Comparison of ENCODE assay signal across 7 mouse cellular contexts in genomic region chr7:27334405-27334911, GRCm38 (mm10). TPM values are rescaled to one million over a fixed set of nuclear protein-coding genes. Genes with fewer than 3 reads are reported as not detected.
DNase-seq lines count a peak whose midpoint lies in the region; ATAC-seq and TF ChIP-seq lines count a peak whose summit lies in the region.

No protein-coding gene starts in this region.

- TF ChIP-seq POLR2A in MEL (IDR thresholded peaks at IDR 0.05; ENCODE audit: control insufficient read depth in 1 of 2, insufficient read depth in 1 of 2, low read depth in 1 of 2, low read length in 2 of 2, poor library complexity in 1 of 2) = no peak

- TF ChIP-seq EP300 in MEL (IDR thresholded peaks at IDR 0.05; ENCODE audit: low read depth in 1 of 2, low read length in 2 of 2) = peak in 1 of 2 experiments; percentile 24; a peak in 1 of 4 replicates

- no peak for ATAC-seq in midbrain, embryonic 15.5 days (replicated peaks)

- no peak for TF ChIP-seq RAD21 in MEL (IDR thresholded peaks at IDR 0.05; ENCODE audit: low read depth, low read length)

- DNase-seq in MEL (ENCODE audit: low read depth, low spot score) = peak; percentile 55
- peak; percentile 88 to 91 for DNase-seq in heart, adult 9 months (ENCODE audit: low spot score in 2 of 2)
- DNase-seq in kidney, postnatal 10 days = peak; percentile 72
- DNase-seq in spleen, postnatal 36 days (ENCODE audit: low spot score in 2 of 2) = no peak
- DNase-seq in retina, embryonic 14.5 days (ENCODE audit: low spot score) = no peak

- WGBS in midbrain, embryonic 15.5 days = 2% methylated on average over 30 of the region's 32 CpGs

- H3K27me3 ChIP-seq in E14TG2a.4 (ENCODE audit: insufficient read depth, low read length) = peaks cover 7% of the 10 kb centered on the region
- no peaks in the 10 kb centered on the region; a peak in 1 of 4 replicates for H3K27me3 ChIP-seq in MEL (ENCODE audit: control insufficient read depth in 1 of 2, insufficient read depth in 2 of 2, low read length in 2 of 2)
- H3K27me3 ChIP-seq in midbrain, embryonic 15.5 days (replicated peaks) = peaks cover 87% of the 10 kb centered on the region

- peaks cover 7% of the 10 kb centered on the region; the same call in 1 of the 2 replicates for H3K79me2 ChIP-seq in MEL (ENCODE audit: control insufficient read depth, insufficient read depth, low read length, poor library complexity)

- H3K4me1 ChIP-seq in E14TG2a.4 (replicated peaks; ENCODE audit: low read depth, low read length) (peaks cover 72% of the 10 kb centered on the region), MEL (ENCODE audit: control insufficient read depth in 1 of 2, insufficient read depth in 2 of 2, low read length in 2 of 2) (peaks cover 0 to 13% of the 10 kb centered on the region in 2 experiments; a peak in 2 of 4 replicates)
- peaks cover 78% of the 10 kb centered on the region for H3K4me1 ChIP-seq in midbrain, embryonic 15.5 days

- TF ChIP-seq CTCF in E14TG2a.4 (conservative IDR thresholded peaks at IDR 0.05; ENCODE audit: low read length) (no peak), MEL (IDR thresholded peaks at IDR 0.05 in 2 of 3, conservative IDR thresholded peaks at IDR 0.05 in 1 of 3; ENCODE audit: control insufficient read depth in 1 of 3, insufficient read depth in 1 of 3, low read depth in 2 of 3, low read length in 3 of 3, poor library complexity in 1 of 3, severe bottlenecking in 1 of 3) (peak in 2 of 3 experiments; percentile 8 to 30; a peak in 2 of 6 replicates)

- peak overlapping the region; percentile 43 for H3K9ac ChIP-seq in MEL (ENCODE audit: control insufficient read depth, low read depth, low read length, poor library complexity, severe bottlenecking)
- H3K9ac ChIP-seq in midbrain, embryonic 15.5 days = no peak overlapping the region

- peak overlapping the region; percentile 94 for H3K4me2 ChIP-seq in midbrain, embryonic 15.5 days

- H3K36me3 ChIP-seq in E14TG2a.4 (ENCODE audit: insufficient read depth, low read length) = no peaks in the 10 kb centered on the region
- H3K36me3 ChIP-seq in MEL (ENCODE audit: control insufficient read depth in 1 of 2, insufficient read depth in 2 of 2, low read length in 2 of 2) = peaks cover 0 to 2% of the 10 kb centered on the region in 2 experiments; a peak in 2 of 4 replicates
- no peaks in the 10 kb centered on the region for H3K36me3 ChIP-seq in midbrain, embryonic 15.5 days (replicated peaks)

- no peak overlapping the region for H3K27ac ChIP-seq in MEL (ENCODE audit: control insufficient read depth, low read depth, low read length)
- H3K27ac ChIP-seq in midbrain, embryonic 15.5 days = no peak overlapping the region

- H3K4me3 ChIP-seq in E14TG2a.4 (replicated peaks; ENCODE audit: low read length) (peak overlapping the region; percentile 85), MEL (ENCODE audit: control insufficient read depth in 1 of 2, insufficient read depth in 1 of 2, low read depth in 2 of 2, low read length in 2 of 2) (peak overlapping the region; percentile 29 to 51; a peak in 3 of 4 replicates)
- no peak overlapping the region for H3K4me3 ChIP-seq in midbrain, embryonic 15.5 days

- H3K9me3 ChIP-seq in E14TG2a.4 (ENCODE audit: low read length) (no peaks in the 10 kb centered on the region), MEL (replicated peaks; ENCODE audit: insufficient read depth, low read length) (no peaks in the 10 kb centered on the region)
- H3K9me3 ChIP-seq in midbrain, embryonic 15.5 days = no peaks in the 10 kb centered on the region

TF ChIP-seq in MEL, 35 proteins besides CTCF, POLR2A, EP300 and RAD21:
- TF ChIP-seq ETS1 (IDR thresholded peaks at IDR 0.05; ENCODE audit: low read depth, low read length) = peak; percentile 30; the same call in 1 of the 2 replicates
- no peak for TF ChIP-seq ZNF384 (IDR thresholded peaks at IDR 0.05; ENCODE audit: low read depth, low read length)
- TF ChIP-seq GATA1 (IDR thresholded peaks at IDR 0.05; ENCODE audit: low read depth, low read length) = peak; percentile 20; the same call in 1 of the 2 replicates
- TF ChIP-seq MAZ (IDR thresholded peaks at IDR 0.05; ENCODE audit: low read depth, low read length) = peak; percentile 64; the same call in 1 of the 2 replicates
- no peak for TF ChIP-seq E2F4 (IDR thresholded peaks at IDR 0.05; ENCODE audit: borderline replicate concordance, low read depth, low read length)
- 0 out of 2 replicates have a peak, but pooled peaks have one; percentile 21 for TF ChIP-seq HCFC1 (IDR thresholded peaks at IDR 0.05; ENCODE audit: low read depth, low read length)
- TF ChIP-seq MAFK (IDR thresholded peaks at IDR 0.05; ENCODE audit: borderline replicate concordance, low read depth, low read length) = no peak
- no peak for TF ChIP-seq POLR2AphosphoS2 (IDR thresholded peaks at IDR 0.05; ENCODE audit: low read length)
- TF ChIP-seq MEF2A (IDR thresholded peaks at IDR 0.05; ENCODE audit: extremely low read depth, insufficient replicate concordance, low read depth, low read length, poor library complexity, severe bottlenecking) = no peak
- TF ChIP-seq SMC3 (IDR thresholded peaks at IDR 0.05; ENCODE audit: low read depth, low read length) = no peak
- TF ChIP-seq BHLHE40 (IDR thresholded peaks at IDR 0.05; ENCODE audit: borderline replicate concordance, low read depth, low read length) = no peak
- TF ChIP-seq CHD2 (IDR thresholded peaks at IDR 0.05; ENCODE audit: low read length) = no peak
- no peak for TF ChIP-seq NELFE (IDR thresholded peaks at IDR 0.05; ENCODE audit: low read depth, low read length)
- no peak for TF ChIP-seq CHD1 (IDR thresholded peaks at IDR 0.05; ENCODE audit: low read depth, low read length)
- no peak for TF ChIP-seq TAL1 (IDR thresholded peaks at IDR 0.05; ENCODE audit: low read length)
- peak; percentile 40; the same call in 1 of the 2 replicates for TF ChIP-seq SIN3A (IDR thresholded peaks at IDR 0.05; ENCODE audit: low read length)
- no peak for TF ChIP-seq MXI1 (IDR thresholded peaks at IDR 0.05; ENCODE audit: low read depth, low read length)
- 0 out of 2 replicates have a peak, but pooled peaks have one; percentile 16 for TF ChIP-seq RCOR1 (IDR thresholded peaks at IDR 0.05; ENCODE audit: low read depth, low read length)

RNA-seq across cellular contexts. Expression of gene Ltbp4, which starts 3.0 kb away (rescaled TPM):
- total RNA-seq in MEL (2012; rRNA removed) = 2.2 and 2.9 TPM in 2 replicates
- 10 to 100 TPM in 1 of 2 experiments, not detected in 1; 14.2 TPM for polyA plus RNA-seq in MEL (2012; ENCODE audit: insufficient read depth in 1 of 2, insufficient read length in 2 of 2, low read depth in 1 of 2, low replicate concordance in 2 of 2, missing spikeins in 1 of 2)
- polyA plus RNA-seq in midbrain, embryonic 15.5 days (2015; fragmentation: Nextera tagmentation; extraction: Ambion mirVana) = 13.4 and 15.7 TPM in 2 replicates

RNA-seq across cellular contexts. Expression of gene Shkbp1, which starts 21.4 kb away (rescaled TPM):
- 24.2 and 25.4 TPM in 2 replicates for total RNA-seq in MEL (2012; rRNA removed)
- 10 to 100 TPM in 1 of 2 experiments, not detected in 1; 77.0 TPM for polyA plus RNA-seq in MEL (2012; ENCODE audit: insufficient read depth in 1 of 2, insufficient read length in 2 of 2, low read depth in 1 of 2, low replicate concordance in 2 of 2, missing spikeins in 1 of 2)
- 63.9 and 64.7 TPM in 2 replicates for polyA plus RNA-seq in midbrain, embryonic 15.5 days (2015; fragmentation: Nextera tagmentation; extraction: Ambion mirVana)

RNA-seq across cellular contexts. Expression of gene Gm20479, which starts 22.8 kb away (rescaled TPM):
- 0.42 TPM in 1 of 2 replicates, not detected in the other for total RNA-seq in MEL (2012; rRNA removed)
- polyA plus RNA-seq in MEL (2012; ENCODE audit: insufficient read depth in 1 of 2, insufficient read length in 2 of 2, low read depth in 1 of 2, low replicate concordance in 2 of 2, missing spikeins in 1 of 2) = 1 to 10 TPM in 1 of 2 experiments, not detected in 1; 2.7 TPM
- polyA plus RNA-seq in midbrain, embryonic 15.5 days (2015; fragmentation: Nextera tagmentation; extraction: Ambion mirVana) = not detected in 2 replicates

Comparison
In these comparisons a context has a peak if more than half of its experiments do, and no peak if none do; other contexts are left out.
1. DNase-seq: peak in MEL (single experiment), heart, adult 9 months (2 of 2) and kidney, postnatal 10 days (single experiment); none in spleen, postnatal 36 days (0 of 2) and retina, embryonic 14.5 days (single experiment).